Mouse (Mus musculus): ENCODE data around the gene Foxl2.

Gene Foxl2

DNA sequence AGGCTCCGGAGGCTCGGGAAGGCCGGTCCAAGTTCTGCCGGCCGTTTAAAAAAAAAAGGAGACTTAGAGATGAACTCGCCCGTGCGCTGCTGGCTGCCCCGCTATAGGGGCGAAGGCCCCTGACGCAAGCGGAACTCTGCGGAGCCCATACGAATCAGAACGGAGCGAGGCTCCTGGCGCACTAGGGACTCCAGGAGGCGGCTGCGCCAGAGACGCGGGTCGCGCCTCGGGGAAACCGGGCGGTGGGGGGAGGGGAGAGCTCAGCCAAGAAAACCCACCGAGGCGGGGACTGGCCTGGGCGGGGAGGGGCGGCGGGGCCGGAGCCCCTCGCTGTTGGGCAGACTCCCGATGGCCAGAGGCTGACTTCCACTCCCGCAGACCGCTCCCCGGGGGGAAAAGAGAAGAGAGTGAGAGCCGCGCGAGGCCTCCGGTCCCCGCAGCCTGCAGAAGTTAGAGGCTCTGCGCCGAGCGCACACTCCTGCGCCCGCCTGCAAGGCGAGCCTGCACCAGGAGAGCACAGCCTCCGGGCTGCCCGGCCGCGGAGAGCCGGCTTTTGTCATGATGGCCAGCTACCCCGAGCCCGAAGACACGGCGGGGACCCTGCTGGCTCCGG, at the start of gene Foxl2:
Gene Foxl2 (plus strand): TSS at position 186 of the 613 bp plus-strand sequence.
- peak; percentile 67 for DNase-seq (ENCODE audit: low spot score)

DNA sequence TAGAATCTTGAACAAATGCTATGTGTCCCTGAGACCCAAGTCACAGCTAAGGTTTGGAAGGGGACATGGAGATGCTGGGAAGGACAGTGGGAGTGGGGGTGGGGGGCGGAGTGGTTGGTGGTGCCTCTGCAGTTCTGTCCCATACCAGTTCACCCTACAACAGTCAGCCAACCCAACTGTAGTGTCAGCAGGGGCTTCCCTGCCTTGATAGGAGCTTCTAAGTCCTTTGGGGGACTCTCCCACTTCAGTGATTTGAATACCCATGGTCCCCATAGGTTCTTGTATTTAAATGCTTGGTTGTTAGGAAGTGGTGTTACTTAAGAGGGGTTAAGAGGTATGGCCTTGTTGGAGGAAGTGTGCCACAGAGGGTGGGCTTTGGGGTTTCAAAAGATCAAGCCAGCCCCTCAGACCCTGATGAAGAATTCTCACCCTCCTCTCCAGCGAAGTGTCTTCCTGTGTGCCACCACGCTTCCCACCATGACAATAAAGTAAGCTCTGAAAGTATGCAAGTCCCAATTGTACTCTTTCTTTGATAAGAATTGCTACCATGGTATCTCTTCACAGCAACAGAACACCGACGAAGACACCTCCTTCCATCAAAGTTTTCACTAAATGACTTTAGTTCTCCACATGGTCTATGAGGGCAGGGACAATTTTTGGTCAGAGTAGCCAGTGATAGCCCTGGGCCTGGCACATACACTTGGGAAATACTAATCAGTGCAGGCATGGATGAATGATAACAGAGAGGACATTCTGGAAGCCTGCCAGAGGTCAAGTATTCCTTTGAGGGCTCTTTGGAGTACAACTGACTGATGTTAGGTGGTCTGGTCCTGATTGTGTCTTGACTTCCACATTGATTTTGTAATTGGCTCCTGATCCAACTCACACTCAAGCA, 34.2 kb upstream of the Foxl2 start:
- no peak for DNase-seq (ENCODE audit: low spot score)

DNA sequence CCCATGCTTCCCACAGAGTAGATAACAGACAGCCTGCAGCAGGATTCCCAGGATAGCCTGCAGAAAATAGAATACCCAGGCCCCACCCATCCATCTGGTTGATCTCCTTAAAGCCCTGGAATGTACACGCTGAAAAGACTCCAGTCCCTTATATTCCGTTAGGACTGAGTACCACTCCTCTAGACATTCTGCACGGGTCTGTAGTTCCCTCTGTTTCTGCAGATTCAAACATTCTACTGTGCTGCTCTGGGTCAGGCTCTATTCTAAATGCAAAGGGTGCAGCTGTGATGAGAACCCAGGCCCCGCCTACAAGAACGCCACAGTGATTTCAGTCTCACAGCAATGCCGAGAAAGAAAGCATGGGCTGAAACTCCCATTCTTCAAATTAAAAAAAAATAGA, 32.0 kb upstream of the Foxl2 start:
- no peak for DNase-seq (ENCODE audit: low spot score)

DNA sequence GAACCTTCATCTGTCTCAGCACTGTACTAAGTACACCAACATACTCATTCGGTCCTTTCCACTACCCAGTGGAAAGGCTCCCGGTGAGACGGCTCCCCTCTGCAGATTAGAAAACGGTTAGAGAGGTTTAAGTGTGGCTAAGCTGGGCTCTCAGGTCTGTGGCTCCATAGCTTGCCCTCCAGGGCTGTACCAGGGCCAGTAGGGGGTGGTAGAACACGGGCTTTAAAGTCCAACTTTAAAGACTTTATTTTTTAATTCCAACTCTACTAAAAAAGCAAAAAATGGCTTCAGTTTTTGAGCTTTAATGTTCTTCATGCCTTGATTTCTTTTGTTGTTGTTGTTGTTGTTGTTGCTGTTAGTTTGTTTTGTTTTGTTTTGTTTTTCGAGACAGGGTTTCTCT, 30.9 kb upstream of the Foxl2 start:
- DNase-seq (ENCODE audit: low spot score): no peak

DNA sequence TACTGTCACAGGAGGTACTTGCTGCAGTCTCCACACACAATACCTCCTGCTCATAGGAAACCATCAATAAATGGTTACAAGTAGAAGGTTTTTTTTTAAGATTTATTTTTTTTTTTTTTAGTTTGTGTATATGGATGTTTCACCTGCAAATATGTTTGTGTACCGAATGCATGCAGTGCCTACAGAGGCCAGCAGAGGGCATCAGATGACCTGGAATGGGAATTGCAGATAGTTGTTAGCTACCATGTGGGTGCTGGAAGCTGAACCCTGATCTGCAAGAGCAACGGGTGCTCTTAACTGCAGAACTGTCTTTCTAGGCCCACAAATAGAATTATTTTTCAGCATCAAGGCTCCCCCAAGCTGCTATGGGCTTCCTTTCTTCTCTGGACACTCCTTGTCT, 25.6 kb upstream of the Foxl2 start:
- DNase-seq (ENCODE audit: low spot score): no peak

DNA sequence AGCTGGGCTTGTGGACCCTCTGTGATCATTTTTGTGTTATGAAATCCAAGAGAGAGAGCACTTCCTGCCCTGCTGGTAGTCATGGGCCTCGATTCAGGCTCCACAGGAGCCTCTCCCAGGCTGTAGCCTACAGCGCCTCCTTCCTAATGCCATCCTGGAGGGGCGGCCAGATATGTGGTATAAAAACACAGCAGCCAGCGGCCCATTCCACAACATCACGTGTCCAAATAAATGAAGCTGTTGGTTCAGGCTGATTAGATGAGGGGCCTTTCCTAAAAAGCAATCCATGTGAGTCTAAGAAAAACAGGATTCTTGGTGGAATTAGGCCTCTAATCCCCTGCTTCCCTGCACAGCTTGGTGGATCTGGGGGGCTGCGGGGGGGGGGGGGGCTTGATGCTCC, 22.2 kb upstream of the Foxl2 start:
- DNase-seq (ENCODE audit: low spot score): no peak

DNA sequence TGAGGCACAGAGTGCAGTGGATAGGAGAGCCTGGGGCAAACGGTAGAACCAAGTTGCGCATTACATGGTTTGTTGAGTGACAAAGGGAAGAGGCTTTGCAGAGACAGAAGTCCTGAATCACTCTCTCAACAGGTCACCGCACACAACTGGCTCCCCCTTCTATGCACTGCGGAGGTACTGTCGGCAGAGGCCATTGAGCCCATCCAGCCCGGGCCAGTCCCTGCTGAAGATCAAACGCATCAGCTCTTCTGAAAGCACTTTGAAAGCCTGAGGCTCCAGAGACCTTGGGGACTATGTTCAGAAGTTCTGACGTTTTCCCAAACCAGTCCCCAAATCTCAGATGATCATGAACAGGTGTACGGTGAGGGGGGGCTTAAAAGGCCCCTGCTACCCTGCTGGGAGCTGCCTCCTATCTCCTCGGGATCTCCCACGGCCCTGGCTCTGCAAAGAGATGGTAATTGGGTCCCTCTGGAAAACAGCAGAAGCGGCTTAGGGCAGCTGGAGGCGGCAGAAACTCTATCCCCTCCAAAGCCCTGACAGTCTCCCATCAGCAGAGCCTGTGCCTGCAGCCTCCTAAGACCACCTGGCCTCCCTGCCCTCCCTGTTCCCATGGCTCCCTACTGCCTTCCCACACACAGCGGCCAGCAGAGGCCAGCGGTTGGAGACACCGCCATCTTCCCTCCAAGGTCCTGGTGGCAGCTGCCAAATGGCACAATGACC, 19.7 kb upstream of the Foxl2 start:
- DNase-seq (ENCODE audit: low spot score): no peak

DNA sequence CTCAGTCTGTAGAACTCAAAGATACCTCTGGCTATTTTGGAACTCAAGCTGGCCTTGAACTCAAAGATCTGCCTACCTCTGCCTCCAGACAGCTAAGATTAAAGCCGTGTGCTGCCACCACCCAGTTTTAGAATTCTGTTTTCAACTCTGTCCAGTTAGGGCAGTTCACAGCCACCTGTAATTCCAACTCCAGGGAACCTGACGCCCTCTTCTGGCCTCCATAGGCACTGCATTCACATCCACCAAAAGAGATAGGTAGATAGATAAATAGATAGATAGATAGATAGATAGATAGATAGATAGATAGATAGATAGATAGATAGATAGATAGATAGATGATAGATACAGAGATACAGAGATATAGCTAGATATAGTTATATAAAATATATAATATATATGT, 15.8 kb upstream of the Foxl2 start:
- DNase-seq (ENCODE audit: low spot score): no peak

DNA sequence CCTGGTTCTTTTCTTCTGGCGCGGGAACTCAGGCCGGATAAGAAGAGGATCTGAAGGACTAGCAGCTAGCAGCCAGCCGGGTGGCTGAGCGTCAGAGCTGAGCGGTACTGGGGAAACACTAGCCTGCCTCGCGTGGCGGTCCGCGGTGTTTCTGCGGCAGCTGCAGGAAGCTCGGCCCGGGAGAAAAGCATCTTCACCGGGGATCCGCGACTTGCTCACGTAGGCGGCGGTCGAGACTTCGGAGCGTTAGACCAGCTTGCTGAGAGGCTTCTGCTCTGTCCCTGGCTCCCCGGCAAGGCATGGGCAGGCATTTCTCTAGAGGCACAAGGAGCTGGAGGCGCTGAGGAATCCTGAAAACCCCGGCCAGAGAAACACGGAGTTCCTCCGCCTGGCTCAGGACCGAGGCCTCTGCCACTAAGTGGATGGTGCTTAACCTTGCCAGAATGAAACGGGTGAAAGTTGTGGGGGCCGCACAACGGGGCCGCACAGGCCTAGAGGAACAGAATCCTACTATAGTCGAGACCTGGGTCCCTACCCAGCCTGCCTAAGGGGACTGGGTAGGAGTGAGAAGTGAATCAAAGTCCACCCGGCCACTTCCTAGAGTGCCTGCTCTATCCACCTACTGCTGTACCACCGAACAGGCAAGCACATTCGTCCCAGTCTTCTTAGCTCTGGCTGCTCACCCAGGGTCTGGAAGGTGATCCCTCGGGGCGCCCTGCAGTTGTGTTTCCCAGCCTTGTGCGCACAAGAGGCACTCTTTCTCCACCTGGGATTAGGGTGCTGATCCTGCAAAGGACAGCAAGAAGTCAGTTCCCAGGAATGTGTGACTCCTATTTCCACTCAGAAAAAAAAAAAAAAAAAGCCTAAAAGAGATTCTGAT, 2.7 kb upstream of the Foxl2 start:
- DNase-seq (ENCODE audit: low spot score): no peak

DNA sequence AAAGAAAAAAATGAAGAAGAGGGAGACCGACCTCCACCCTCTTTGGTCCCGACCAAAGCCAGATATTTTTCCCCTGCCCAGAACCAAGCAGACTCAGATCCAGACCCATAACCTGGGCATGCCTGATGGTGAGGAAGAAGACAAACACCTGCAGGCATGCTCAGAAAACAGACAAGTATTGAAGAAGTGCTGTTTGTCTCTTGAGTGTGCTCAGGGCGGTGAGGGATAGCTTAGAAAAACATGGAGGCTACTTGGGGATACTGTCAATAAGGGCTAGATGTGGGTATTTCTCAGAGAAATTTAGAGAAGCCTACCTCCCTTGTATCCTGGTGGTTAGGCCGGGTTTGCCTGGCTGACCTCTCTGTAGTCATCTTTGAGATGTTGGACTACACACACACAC, 1.8 kb upstream of the Foxl2 start:
- DNase-seq (ENCODE audit: low spot score): no peak

DNA sequence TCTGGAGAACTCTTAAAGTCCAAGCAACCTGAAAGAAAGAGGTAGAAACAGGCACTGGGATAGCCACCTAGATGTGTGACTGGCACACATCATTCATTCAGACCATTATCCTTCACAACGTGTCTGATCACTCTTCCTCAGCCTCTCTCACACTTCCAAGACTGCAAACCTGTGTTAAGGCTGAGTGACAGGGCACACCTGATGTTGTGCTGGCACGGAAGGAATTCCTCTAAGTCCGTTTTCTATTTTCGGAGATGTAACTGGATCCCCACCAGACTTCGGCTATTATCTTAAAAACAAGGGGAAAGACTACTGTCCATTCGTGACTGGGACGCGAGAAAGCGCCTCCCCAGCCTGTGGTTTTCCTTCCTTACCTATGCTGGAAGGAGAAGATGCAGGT, 1.3 kb upstream of the Foxl2 start:
- DNase-seq (ENCODE audit: low spot score): no peak

DNA sequence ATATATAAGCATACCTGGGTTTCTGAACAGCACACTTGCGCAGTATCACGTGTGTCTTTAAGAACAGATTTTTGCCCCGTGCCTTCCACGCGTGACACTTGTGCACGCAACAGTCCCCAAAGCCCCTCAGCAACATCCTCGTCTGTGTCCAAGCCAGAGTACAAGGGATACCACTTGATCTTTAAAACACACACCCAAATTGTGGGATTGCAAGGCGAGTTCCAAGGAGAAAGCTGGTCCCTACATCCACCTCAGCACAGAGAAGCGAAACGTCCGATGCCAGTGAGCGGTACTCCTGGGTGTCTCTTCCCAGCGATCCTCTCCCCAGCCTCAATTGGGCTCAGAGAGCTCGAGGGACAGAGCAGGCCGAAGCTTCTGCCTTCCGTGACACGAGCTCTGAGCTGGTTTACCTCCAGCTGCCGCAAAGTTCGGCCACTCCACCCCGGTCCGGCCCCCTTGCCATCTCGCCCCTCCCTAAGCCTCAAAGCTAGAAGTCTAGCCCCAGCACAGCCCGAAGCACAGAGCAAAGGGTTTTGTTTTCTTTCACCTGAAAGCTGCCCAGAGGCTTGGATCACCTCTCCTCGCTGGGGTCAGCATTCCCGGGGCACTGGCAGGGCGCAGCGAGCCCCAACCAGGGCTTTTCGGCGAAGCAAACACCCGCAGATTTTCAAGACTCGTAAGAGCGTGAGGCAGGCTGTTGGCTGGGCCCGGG, 541 bp upstream of the Foxl2 start:
- DNase-seq (ENCODE audit: low spot score): no peak

DNA sequence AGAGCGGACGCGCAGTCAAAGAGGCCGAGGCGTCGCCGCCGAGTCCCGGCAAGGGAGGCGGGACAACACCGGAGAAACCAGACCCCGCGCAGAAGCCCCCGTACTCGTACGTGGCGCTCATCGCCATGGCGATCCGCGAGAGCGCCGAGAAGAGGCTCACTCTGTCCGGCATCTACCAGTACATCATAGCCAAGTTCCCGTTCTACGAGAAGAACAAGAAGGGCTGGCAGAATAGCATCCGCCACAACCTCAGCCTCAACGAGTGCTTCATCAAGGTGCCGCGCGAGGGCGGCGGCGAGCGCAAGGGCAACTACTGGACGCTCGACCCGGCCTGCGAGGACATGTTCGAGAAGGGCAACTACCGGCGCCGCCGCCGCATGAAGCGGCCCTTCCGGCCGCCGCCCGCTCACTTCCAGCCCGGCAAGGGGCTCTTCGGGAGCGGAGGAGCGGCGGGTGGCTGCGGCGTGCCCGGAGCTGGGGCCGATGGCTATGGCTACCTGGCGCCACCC, 682 bp downstream of the Foxl2 start:
- no peak for DNase-seq (ENCODE audit: low spot score)

DNA sequence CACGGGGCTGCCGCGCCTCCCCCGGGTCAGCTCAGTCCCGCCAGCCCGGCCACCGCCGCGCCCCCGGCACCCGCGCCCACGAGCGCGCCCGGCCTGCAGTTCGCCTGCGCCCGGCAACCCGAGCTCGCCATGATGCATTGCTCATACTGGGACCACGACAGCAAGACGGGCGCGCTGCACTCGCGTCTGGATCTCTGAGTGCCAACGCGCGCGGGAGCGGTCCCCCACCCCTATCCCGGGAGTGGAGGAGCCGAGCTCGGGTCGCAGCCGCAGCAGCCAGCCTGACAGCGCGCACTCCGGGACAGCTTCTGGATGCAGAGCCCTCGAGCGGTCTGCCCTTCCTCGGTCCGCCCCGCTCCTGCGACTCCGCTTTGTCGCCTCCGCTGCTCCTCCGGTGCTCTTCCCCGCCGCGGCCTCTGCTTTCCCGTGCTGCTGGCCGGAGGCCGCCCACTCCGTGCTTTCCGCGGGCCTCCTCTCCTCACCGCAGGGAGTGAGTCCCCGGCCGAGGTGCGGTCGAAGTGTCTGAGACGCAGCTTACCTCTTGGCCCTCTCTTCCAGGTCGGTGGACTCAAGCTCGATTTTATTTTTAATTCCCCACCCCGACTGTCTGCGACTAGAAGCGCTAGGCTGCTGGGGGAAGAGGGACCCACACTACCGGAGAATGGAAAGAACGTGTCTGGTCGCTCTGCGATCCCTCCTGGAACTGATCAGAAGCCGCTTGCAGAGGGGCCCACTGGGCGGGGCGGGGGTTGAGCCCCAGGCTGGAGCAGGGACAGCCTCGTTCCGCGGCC, 1.7 kb downstream of the Foxl2 start:
- DNase-seq (ENCODE audit: low spot score): no peak

DNA sequence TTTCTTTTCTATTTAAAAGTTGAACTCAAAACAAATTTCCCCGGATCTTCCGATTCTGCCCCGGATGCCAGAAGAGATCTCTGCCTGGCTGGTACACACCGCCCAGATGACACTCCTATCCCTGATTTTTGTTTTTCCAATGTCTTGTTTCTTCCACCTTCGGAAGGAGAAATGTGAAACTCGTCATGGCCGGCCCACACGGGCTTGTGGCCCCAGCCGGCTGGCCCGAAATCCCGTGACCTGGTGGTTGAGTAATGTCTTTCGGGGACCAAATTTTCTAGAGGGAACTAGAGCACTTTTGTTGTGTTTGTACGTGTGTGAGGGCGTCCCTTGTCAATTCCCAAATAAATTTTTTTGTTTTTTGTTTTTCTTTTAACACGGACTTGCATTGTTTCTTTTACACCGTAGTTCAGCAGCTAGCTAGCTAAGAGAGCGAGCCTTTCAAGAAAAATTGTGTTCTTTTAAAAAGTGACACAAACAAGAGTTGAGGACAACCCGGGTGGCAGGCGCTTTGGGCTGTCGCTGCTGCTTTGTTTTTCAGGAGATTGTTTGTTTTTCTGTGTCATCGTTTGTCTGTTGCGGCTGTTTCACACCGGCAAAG, 2.8 kb downstream of the Foxl2 start:
- DNase-seq (ENCODE audit: low spot score): no peak

DNA sequence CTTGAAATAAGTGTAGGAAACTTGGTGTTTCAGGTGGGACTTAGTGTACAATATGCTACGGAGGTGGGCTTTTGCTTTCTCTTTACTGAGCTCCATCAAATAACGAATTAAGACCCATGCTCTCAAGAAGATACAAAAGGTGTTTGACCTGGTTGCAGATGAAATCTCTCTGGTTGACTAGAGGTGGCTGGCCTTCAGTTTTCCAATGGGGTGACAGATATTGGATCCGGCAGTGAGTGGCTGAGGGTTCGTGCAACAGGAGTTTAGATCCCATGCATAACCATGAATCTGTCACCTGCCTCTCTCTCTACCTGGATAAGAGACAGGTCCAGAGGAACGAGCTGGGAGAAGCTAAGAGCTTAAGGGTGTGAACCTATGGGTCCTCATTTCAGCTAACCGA, 3.5 kb downstream of the Foxl2 start:
- DNase-seq (ENCODE audit: low spot score): no peak

DNA sequence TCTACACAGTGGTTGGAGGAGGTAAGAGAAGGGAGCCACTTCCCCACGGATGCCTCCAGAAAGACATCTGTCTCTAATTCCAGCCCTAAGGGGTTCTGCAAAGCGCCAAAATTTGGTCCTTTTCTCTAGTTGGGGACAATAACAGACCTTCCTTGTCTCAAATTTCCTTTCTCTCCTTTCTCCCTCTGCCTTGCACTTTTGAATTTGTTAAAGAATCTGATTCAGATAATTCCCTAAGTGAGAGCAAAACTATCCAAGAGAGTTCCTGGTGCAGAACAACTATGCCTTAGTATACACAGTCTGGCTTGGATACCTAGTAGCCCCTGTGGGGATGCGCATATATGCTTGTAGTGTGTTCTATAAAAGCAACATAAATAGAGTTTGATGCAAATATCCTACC, 4.8 kb downstream of the Foxl2 start:
- no peak for DNase-seq (ENCODE audit: low spot score)

DNA sequence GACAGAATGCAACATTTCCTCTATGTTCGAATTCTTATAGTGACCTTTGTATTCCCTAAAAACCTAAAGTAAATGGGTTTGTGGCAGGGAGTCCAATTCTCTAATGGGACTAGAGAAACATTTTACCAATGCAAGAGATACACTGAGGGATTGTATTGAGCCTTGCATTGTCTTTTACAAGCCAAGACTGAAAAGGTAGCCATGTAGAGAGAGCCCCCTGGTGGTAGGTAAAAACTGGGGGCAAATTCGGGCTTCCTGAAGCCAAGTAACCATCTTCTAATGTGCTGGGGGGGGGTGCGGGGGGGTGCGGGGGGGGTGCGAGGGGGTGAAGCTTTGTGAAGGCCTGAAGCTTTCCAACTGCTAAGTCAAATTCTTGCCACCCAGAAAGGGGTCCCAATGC, 5.3 kb downstream of the Foxl2 start:
- no peak for DNase-seq (ENCODE audit: low spot score)

DNA sequence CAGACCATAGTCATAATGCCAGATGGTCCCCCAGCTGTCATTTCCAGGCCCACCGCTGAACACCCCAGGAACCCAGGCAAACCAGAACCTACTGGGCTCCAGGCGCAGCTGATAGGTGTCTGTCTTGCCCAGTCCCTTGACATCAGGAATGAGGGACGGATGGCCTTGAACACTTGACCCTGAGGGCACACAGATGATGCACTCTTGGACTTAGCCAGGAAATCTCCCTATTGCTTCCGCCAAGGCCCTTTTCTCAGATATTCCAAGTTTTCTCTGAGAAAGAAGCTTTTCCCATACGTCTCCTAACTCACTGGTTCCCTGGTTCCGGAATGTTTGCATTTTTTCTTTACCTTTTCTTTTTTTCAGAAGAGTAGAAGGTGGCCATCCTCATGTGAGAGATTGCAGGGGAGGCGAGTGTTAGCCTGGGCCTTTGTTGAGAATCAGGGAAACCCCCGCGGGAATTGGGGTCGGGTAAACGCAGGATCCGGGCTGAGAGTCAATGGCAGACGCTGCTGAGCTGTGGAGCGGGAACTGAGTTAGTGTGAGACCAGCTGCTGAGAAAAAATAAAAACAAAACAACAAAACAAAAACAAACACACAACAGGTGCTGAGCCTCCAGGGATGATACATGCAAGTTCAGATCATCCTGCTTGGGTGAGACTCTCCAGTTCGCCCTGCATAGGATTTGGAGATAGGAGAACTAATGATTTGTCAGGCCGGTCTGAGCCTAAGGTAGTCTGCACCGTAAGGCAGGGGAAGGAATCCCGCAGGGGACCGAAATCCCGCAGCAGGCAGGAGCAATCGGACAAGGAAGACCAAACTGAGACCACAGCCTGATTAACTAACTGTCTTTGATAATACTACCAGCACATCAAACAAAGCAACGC, 6.7 kb downstream of the Foxl2 start:
- no peak for DNase-seq (ENCODE audit: low spot score)
